Mouse (Mus musculus): ENCODE measurements around the gene Acsm2. TPM values are rescaled to one million over a fixed set of nuclear protein-coding genes. Genes with fewer than 3 reads are reported as not detected.

Acsm2 gene
- polyA plus RNA-seq, 1 experiment from 2014 or later = not detected

DNA sequence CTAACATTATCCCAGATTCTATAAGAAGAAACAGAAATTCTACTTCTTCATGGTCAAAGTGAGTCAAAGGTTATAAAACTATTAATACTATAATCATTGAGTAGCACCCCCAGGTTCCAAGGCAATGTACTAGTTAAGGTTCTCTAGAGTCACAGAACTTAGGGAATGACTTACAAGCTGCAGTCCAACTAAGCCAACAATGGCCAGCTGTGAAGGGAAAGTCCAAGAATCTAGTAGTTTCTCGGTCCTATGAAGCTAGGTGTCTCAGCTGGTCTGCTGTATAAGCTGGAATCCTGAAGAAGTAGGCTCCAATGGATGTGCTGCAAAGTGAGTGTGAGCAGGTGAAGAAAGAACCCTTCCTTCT lies 47.8 kb downstream of the Acsm2 start:
- Histone ChIP-seq H3K36me3 (ENCODE audit: control insufficient read depth, insufficient read depth, low read length) (no peaks in the 10 kb centered on the region), H3K27ac (ENCODE audit: low read length) (no peak overlapping the region), H3K9ac (ENCODE audit: low read length) (no peak overlapping the region), H3K9me3 (ENCODE audit: control insufficient read depth, low read length) (no peaks in the 10 kb centered on the region), H3K4me2 (ENCODE audit: low read depth, low read length) (no peak overlapping the region), H3K4me3 (ENCODE audit: low read length) (no peak overlapping the region), H3K27me3 (ENCODE audit: control insufficient read depth, insufficient read depth, low read depth, low read length) (no peaks in the 10 kb centered on the region), H3K4me1 (replicated peaks; ENCODE audit: control insufficient read depth, insufficient read depth, low read length) (peaks cover 2% of the 10 kb centered on the region; the same call in 1 of the 2 replicates)
- ATAC-seq (ENCODE audit: low read depth) = no peak
- 78% methylated on average over 1 of the region's 1 CpGs for WGBS

DNA sequence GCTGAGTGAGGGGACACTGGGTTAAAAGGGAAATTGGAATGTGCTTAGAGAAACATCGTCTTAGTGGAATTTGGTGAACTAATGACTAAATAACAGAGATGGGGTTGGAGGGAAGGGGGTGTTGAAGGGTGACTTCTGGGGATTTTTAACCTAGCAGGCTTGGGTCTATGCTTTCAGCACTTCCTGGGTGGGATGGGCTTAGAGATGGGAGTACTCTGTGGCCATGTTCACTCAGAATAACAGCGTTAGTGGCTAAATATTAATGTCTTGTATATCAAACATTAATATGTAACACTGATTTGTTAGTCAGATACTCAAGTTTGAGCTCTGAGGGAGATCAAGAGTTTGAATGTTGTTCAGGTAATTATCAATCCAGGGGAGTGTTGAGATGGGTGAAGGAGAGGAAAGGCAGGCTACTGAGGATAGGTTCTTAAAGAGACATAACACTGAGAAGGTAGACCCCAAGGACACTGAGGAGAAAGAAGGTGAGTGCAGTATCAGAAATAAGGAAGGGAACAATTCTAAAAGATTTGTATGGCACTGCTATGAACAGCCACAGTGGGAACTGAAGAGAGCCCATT lies 50.9 kb downstream of the Acsm2 start:
- no peak overlapping the region for H3K4me3 ChIP-seq (ENCODE audit: low read length)
- no peak overlapping the region for H3K9ac ChIP-seq (ENCODE audit: low read length)
- 57% methylated on average over 2 of the region's 2 CpGs for WGBS
- no peak for ATAC-seq (ENCODE audit: low read depth)
- no peaks in the 10 kb centered on the region for H3K9me3 ChIP-seq (ENCODE audit: control insufficient read depth, low read length)
- H3K27ac ChIP-seq (ENCODE audit: low read length) = peak overlapping the region; percentile 65; the same call in 1 of the 2 replicates
- no peaks in the 10 kb centered on the region for H3K36me3 ChIP-seq (ENCODE audit: control insufficient read depth, insufficient read depth, low read length)
- H3K4me2 ChIP-seq (ENCODE audit: low read depth, low read length) = no peak overlapping the region
- H3K4me1 ChIP-seq (replicated peaks; ENCODE audit: control insufficient read depth, insufficient read depth, low read length) = peaks cover 8% of the 10 kb centered on the region; the same call in 1 of the 2 replicates
- H3K27me3 ChIP-seq (ENCODE audit: control insufficient read depth, insufficient read depth, low read depth, low read length) = no peaks in the 10 kb centered on the region

DNA sequence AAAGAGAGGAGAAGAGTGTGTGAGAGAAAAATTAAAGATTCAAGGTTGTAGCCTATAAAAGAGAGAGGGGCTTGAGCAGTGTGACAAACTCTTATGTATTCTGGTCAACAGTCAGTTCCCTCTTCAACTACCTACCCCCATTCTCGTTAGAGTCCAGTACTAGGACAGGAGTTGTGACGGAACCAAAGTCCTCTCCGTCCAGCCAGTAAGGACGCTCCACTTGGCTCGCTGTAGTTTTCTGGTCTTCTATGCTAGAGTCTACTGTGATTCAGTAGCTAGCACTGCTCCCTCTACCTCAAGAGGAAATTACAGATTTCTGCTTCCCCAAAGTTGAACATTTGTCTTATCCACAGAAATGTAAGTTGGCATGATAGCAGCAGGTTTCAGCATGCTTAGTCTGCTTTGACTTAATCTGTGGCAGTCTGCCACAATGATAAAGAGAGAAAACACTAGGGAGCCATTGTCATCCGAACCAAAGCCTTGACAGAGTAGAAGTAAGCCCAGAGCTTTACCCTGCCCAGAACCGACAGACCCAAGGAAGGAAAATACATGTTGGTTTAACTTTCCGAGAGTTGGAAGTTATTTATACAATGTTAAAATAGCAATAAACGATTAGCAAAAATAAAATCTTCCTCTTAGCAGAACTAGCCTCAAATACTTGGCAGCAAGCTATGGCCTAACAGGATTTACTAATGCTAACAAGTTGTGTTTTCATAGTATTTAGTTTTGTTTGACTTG lies 52.0 kb downstream of the Acsm2 start:
- no peak overlapping the region for H3K9ac ChIP-seq (ENCODE audit: low read length)
- no peak overlapping the region for H3K4me3 ChIP-seq (ENCODE audit: low read length)
- peak overlapping the region; percentile 76 for H3K27ac ChIP-seq (ENCODE audit: low read length)
- ATAC-seq (ENCODE audit: low read depth) = 0 out of 2 replicates have a peak, but pooled peaks have one; percentile 20
- H3K4me2 ChIP-seq (ENCODE audit: low read depth, low read length) = no peak overlapping the region
- no peaks in the 10 kb centered on the region for H3K27me3 ChIP-seq (ENCODE audit: control insufficient read depth, insufficient read depth, low read depth, low read length)
- peaks cover 8% of the 10 kb centered on the region; the same call in 1 of the 2 replicates for H3K4me1 ChIP-seq (replicated peaks; ENCODE audit: control insufficient read depth, insufficient read depth, low read length)
- 58% methylated on average over 9 of the region's 9 CpGs for WGBS
- H3K36me3 ChIP-seq (ENCODE audit: control insufficient read depth, insufficient read depth, low read length) = no peaks in the 10 kb centered on the region
- H3K9me3 ChIP-seq (ENCODE audit: control insufficient read depth, low read length) = no peaks in the 10 kb centered on the region

DNA sequence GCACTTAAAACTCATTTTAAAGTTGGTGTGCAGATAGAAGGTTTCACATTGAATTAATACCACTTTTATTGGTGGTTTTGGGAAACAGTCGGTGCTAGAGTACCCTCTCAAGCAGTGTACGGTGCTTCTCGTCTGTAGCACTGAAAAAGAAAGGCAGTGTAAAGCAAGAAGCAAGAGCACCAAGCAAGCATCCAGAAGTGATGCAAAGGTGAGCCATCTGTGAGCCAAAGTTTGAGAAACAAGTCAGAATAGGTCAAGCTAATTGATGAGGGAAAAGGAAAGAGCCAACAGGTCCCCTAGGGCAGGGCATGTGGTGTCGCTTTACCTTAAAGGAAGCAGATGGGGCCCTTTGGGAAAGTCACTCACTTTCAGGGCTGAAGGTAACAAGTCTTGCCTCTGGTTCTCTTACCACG lies 52.5 kb downstream of the Acsm2 start, which contains the start of gene Acsm1:
TSS of gene Acsm1 (plus strand) at position 363 of the 413 bp plus-strand sequence.
- Histone ChIP-seq H3K36me3 (ENCODE audit: control insufficient read depth, insufficient read depth, low read length) (no peaks in the 10 kb centered on the region), H3K4me2 (ENCODE audit: low read depth, low read length) (peak within 1 kb of the TSS; percentile 3; the same call in 1 of the 2 replicates), H3K27me3 (ENCODE audit: control insufficient read depth, insufficient read depth, low read depth, low read length) (no peaks in the 10 kb centered on the region), H3K9me3 (ENCODE audit: control insufficient read depth, low read length) (no peaks in the 10 kb centered on the region), H3K9ac (ENCODE audit: low read length) (no peak within 1 kb of the TSS), H3K4me1 (replicated peaks; ENCODE audit: control insufficient read depth, insufficient read depth, low read length) (peaks cover 8% of the 10 kb centered on the region; the same call in 1 of the 2 replicates), H3K27ac (ENCODE audit: low read length) (peak within 1 kb of the TSS; percentile 79), H3K4me3 (ENCODE audit: low read length) (no peak within 1 kb of the TSS)
- ATAC-seq (ENCODE audit: low read depth) = peak; percentile 51; the same call in 1 of the 2 replicates
- WGBS = 53% methylated on average over 5 of the region's 5 CpGs

DNA sequence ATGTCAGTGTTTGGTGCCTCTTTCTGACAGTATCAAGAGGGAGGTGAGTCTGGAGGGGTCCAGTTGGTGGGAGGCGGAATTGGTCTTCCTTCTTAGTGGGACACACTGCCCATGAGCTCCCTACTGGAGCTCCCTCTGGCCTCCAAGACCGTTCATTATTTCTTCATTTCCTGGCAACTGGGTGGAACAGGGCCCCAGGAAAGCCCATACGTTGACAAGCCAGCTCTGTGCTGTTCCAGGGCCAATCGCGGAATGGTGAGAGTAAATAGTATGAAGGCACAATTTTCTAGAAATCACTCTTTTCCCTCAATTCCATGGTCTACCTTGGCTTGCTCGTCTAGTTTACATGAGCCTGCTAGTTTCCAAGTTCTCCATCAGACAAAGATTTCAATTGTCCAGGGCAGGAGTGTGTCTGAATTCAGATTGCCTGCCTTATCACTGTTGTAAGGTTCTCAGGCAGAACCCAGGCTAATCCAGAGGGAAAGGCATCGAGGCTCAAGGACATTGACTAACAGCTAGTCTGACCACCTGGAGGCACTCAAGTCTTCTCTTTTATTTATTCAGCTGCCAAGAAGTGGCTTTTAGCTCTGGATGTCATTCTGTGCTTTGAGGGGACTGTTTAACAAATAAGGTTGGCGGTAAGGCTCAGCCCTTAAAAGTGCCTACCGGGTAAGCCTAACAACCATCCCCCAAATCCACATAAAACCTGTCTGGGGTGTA lies 53.8 kb downstream of the Acsm2 start:
- ATAC-seq (ENCODE audit: low read depth) = peak; percentile 86
- peaks cover 8% of the 10 kb centered on the region; the same call in 1 of the 2 replicates for H3K4me1 ChIP-seq (replicated peaks; ENCODE audit: control insufficient read depth, insufficient read depth, low read length)
- WGBS = 49% methylated on average over 9 of the region's 9 CpGs
- no peak overlapping the region; the same call in 1 of the 2 replicates for H3K4me2 ChIP-seq (ENCODE audit: low read depth, low read length)
- peak overlapping the region; percentile 79 for H3K27ac ChIP-seq (ENCODE audit: low read length)
- H3K36me3 ChIP-seq (ENCODE audit: control insufficient read depth, insufficient read depth, low read length) = no peaks in the 10 kb centered on the region
- H3K27me3 ChIP-seq (ENCODE audit: control insufficient read depth, insufficient read depth, low read depth, low read length) = no peaks in the 10 kb centered on the region
- no peak overlapping the region for H3K4me3 ChIP-seq (ENCODE audit: low read length)
- H3K9me3 ChIP-seq (ENCODE audit: control insufficient read depth, low read length) = no peaks in the 10 kb centered on the region
- H3K9ac ChIP-seq (ENCODE audit: low read length) = no peak overlapping the region

DNA sequence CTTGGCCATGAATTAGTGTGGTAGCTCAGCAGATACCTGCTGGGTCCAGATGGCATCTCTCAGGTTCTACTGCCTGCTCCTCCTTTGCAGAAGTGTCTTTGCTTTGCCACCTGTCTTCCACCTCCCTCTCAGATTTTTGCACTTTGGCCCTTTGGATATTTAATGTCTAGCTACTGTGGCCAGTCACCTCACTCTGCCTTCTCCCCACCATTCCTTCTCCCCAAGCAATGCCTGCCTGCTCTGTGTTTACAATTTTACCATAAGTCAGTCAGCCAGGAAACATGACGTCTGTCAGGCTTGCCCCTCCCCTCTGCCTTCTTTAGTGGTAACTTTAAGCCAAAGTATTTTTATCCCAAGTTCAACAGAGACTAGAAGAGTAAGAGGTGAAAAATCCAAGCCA lies 62.4 kb downstream of the Acsm2 start:
- no peak for ATAC-seq (ENCODE audit: low read depth)
- Histone ChIP-seq H3K4me3 (ENCODE audit: low read length) (no peak overlapping the region), H3K27me3 (ENCODE audit: control insufficient read depth, insufficient read depth, low read depth, low read length) (no peaks in the 10 kb centered on the region), H3K36me3 (ENCODE audit: control insufficient read depth, insufficient read depth, low read length) (no peaks in the 10 kb centered on the region), H3K27ac (ENCODE audit: low read length) (no peak overlapping the region), H3K4me1 (replicated peaks; ENCODE audit: control insufficient read depth, insufficient read depth, low read length) (no peaks in the 10 kb centered on the region), H3K4me2 (ENCODE audit: low read depth, low read length) (no peak overlapping the region), H3K9ac (ENCODE audit: low read length) (no peak overlapping the region), H3K9me3 (ENCODE audit: control insufficient read depth, low read length) (no peaks in the 10 kb centered on the region)
- WGBS = 31% methylated on average over 1 of the region's 1 CpGs

DNA sequence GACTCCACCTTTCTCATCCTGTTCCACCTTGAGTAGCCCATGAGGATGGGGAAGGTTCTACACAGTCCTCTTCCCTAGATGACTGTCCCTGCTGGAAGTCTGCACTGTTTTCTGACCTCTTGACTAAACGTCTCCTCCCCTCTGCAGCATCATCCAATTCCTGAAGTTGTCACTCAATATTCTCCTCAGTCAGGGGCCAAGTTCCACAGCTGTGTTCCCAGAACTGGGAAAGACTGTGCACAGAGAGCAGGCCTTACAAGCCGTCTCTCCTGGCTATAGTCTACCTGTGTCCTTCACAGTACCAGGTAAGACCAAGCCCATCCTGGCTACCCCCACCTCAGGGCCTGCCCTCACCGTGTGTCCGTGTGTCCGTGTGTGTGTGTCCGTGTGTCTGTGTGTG lies 63.5 kb downstream of the Acsm2 start:
- H3K36me3 ChIP-seq (ENCODE audit: control insufficient read depth, insufficient read depth, low read length) = no peaks in the 10 kb centered on the region
- H3K4me3 ChIP-seq (ENCODE audit: low read length) = no peak overlapping the region
- no peaks in the 10 kb centered on the region for H3K9me3 ChIP-seq (ENCODE audit: control insufficient read depth, low read length)
- no peaks in the 10 kb centered on the region for H3K27me3 ChIP-seq (ENCODE audit: control insufficient read depth, insufficient read depth, low read depth, low read length)
- H3K27ac ChIP-seq (ENCODE audit: low read length) = no peak overlapping the region
- 78% methylated on average over 6 of the region's 6 CpGs for WGBS
- H3K4me1 ChIP-seq (replicated peaks; ENCODE audit: control insufficient read depth, insufficient read depth, low read length) = no peaks in the 10 kb centered on the region
- no peak overlapping the region for H3K4me2 ChIP-seq (ENCODE audit: low read depth, low read length)
- H3K9ac ChIP-seq (ENCODE audit: low read length) = no peak overlapping the region
- no peak for ATAC-seq (ENCODE audit: low read depth)

DNA sequence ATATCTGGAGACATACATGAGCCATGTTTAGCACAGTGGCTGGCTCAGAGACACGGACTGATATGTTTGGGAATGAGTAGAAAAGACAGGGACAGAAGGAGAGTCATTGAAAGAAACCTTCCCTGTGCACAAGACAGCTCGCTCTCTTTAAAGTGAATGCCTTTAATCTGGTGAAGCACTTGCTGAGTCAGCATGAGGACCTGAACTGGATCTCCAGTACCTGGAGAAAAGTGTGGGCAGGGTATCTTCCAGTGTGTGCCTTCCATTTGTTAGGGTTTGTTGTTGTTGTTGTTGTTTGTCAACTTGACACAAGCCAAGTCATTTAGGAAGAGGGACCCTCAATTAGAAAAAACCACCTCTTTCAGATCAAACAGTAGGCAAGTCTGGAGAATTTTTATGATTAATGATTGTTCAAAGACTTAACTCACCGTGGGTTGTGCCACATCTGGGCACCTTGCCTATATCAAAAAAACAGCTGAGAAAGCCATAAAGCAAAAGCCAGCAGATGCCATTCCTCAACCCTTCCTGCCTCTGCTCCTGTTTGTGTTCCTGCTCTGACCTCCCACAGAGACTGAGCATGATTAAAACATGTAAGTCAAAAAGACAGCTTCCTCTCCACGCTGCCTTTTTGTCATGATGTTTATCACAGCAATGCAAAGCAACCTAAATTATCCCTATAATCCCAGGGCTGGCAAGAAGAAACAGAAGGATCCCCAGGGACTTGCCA lies 64.2 kb downstream of the Acsm2 start:
- 45% methylated on average over 4 of the region's 4 CpGs for WGBS

DNA sequence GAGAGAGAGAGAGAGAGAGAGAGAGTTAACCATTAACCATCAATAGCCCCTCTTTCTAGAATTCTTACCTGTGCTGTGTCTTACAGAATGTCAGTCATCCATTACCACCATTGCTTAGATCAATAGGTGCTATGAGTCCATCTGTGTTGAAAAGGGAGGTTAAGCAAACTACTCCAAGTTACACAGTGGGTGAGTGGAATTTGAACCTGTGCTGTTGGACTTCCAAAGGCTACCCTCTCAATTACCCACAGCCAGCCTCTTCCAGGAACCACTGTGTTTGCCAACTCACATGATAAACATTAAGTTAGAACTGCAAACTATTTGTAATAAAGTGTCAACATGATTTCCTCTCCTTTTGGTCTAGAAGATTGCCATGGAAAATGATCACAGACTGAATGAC lies 66.0 kb downstream of the Acsm2 start:
- no peaks in the 10 kb centered on the region for H3K4me1 ChIP-seq (replicated peaks; ENCODE audit: control insufficient read depth, insufficient read depth, low read length)
- H3K4me2 ChIP-seq (ENCODE audit: low read depth, low read length) = no peak overlapping the region
- H3K36me3 ChIP-seq (ENCODE audit: control insufficient read depth, insufficient read depth, low read length) = no peaks in the 10 kb centered on the region
- H3K27ac ChIP-seq (ENCODE audit: low read length) = no peak overlapping the region
- H3K9me3 ChIP-seq (ENCODE audit: control insufficient read depth, low read length) = no peaks in the 10 kb centered on the region
- no peak overlapping the region for H3K9ac ChIP-seq (ENCODE audit: low read length)
- H3K4me3 ChIP-seq (ENCODE audit: low read length) = no peak overlapping the region
- H3K27me3 ChIP-seq (ENCODE audit: control insufficient read depth, insufficient read depth, low read depth, low read length) = no peaks in the 10 kb centered on the region
- no peak for ATAC-seq (ENCODE audit: low read depth)

More for the DNA sequence above, 64.2 kb downstream of the Acsm2 start:
- Histone ChIP-seq H3K4me2 (ENCODE audit: low read depth, low read length) (no peak overlapping the region), H3K9me3 (ENCODE audit: control insufficient read depth, low read length) (no peaks in the 10 kb centered on the region), H3K36me3 (ENCODE audit: control insufficient read depth, insufficient read depth, low read length) (no peaks in the 10 kb centered on the region), H3K9ac (ENCODE audit: low read length) (no peak overlapping the region), H3K4me1 (replicated peaks; ENCODE audit: control insufficient read depth, insufficient read depth, low read length) (no peaks in the 10 kb centered on the region), H3K27ac (ENCODE audit: low read length) (no peak overlapping the region), H3K4me3 (ENCODE audit: low read length) (no peak overlapping the region), H3K27me3 (ENCODE audit: control insufficient read depth, insufficient read depth, low read depth, low read length) (no peaks in the 10 kb centered on the region)
- ATAC-seq (ENCODE audit: low read depth) = no peak

All from lung, embryonic 16.5 days (tissue).